Mouse (Mus musculus) adrenal gland, postnatal 0 days (tissue): ENCODE data around the gene Dtx3. TPM values are rescaled to one million over a fixed set of nuclear protein-coding genes. Genes with fewer than 3 reads are reported as not detected.

Experiments used
- polyA plus RNA-seq: library from polyadenylated mRNA; unstranded; fragments of >200 nt; fragmentation: Nextera tagmentation; extraction: Ambion mirVana; gene quantifications from 2 replicates; pipeline ENCODE4 v1.2.1, GENCODE M21; 2015

The Dtx3 gene
- polyA plus RNA-seq = 71.2 and 89.3 TPM in 2 replicates

GRCm38 (mm10) chr10:127195328-127196129 lies at the start of gene Dtx3:
Gene Dtx3 (minus strand): TSS chr10:127195728.

GRCm38 (mm10) chr10:127211414-127211854 lies 15.9 kb upstream of the Dtx3 start, which contains the start of gene Pip4k2c:
Gene Pip4k2c (minus strand): TSS chr10:127211585.

GRCm38 (mm10) chr10:127189651-127190381 lies 5.7 kb downstream of the Dtx3 start, which contains the start of gene Arhgef25:
Gene Arhgef25 (minus strand): TSS chr10:127190083.

GRCm38 (mm10) chr10:127179871-127180694 lies 15.4 kb downstream of the Dtx3 start, which contains the start of gene Slc26a10:
Gene Slc26a10 (minus strand): TSS chr10:127180645.

GRCm38 (mm10) chr10:127164631-127165353 lies 30.7 kb downstream of the Dtx3 start, which contains the start of gene B4galnt1:
Gene B4galnt1 (plus strand): TSS chr10:127165225.

Other genes with a start within 250 kb of the Dtx3 start
- gene Ctdsp2, start 217.0 kb downstream of the Dtx3 start, polyA plus RNA-seq = 47.7 and 54.5 TPM in 2 replicates
- gene Avil, start 195.0 kb downstream of the Dtx3 start, polyA plus RNA-seq = 0.22 and 0.69 TPM in 2 replicates
- 48.6 and 93.0 TPM in 2 replicates for gene Tsfm, start 164.9 kb downstream of the Dtx3 start, polyA plus RNA-seq
- gene Mettl1, start 154.3 kb downstream of the Dtx3 start, polyA plus RNA-seq = 21.1 and 31.5 TPM in 2 replicates
- 0.05 and 0.15 TPM in 2 replicates for gene Eef1akmt3, start 154.2 kb downstream of the Dtx3 start, polyA plus RNA-seq
- gene Cyp27b1, start 147.5 kb downstream of the Dtx3 start, polyA plus RNA-seq = 0.25 and 0.30 TPM in 2 replicates
- gene March9, start 135.5 kb downstream of the Dtx3 start, polyA plus RNA-seq = 0.98 and 1.1 TPM in 2 replicates
- 454 and 569 TPM in 2 replicates for gene Cdk4, start 132.2 kb downstream of the Dtx3 start, polyA plus RNA-seq
- gene Tspan31, start 125.5 kb downstream of the Dtx3 start, polyA plus RNA-seq = 127 and 168 TPM in 2 replicates
- gene Agap2, start 120.4 kb downstream of the Dtx3 start, polyA plus RNA-seq = 0.20 and 0.39 TPM in 2 replicates
- gene Os9, start 74.6 kb downstream of the Dtx3 start, polyA plus RNA-seq = 70.0 and 115 TPM in 2 replicates
- 8.3 and 11.5 TPM in 2 replicates for gene B4galnt1, start 30.5 kb downstream of the Dtx3 start, polyA plus RNA-seq
- gene Slc26a10, start 15.1 kb downstream of the Dtx3 start, polyA plus RNA-seq = 0.77 and 1.5 TPM in 2 replicates
- 26.9 and 37.1 TPM in 2 replicates for gene Arhgef25, start 5.6 kb downstream of the Dtx3 start, polyA plus RNA-seq
- gene Pip4k2c, start 15.9 kb upstream of the Dtx3 start, polyA plus RNA-seq = 20.1 and 31.2 TPM in 2 replicates
- 9.4 and 28.5 TPM in 2 replicates for gene Kif5a, start 67.6 kb upstream of the Dtx3 start, polyA plus RNA-seq
- gene Dctn2, start 70.6 kb upstream of the Dtx3 start, polyA plus RNA-seq = 179 and 189 TPM in 2 replicates
- 8.1 and 10.8 TPM in 2 replicates for gene Mbd6, start 93.3 kb upstream of the Dtx3 start, polyA plus RNA-seq
- 74.6 and 97.2 TPM in 2 replicates for gene Mars, start 116.1 kb upstream of the Dtx3 start, polyA plus RNA-seq
- gene Arhgap9, start 126.2 kb upstream of the Dtx3 start, polyA plus RNA-seq = 4.9 and 5.0 TPM in 2 replicates
- gene Gli1, start 146.2 kb upstream of the Dtx3 start, polyA plus RNA-seq = 2.6 and 3.4 TPM in 2 replicates
- gene Inhbe, start 158.7 kb upstream of the Dtx3 start, polyA plus RNA-seq = 1.4 and 1.7 TPM in 2 replicates
- gene Inhbc, start 174.7 kb upstream of the Dtx3 start, polyA plus RNA-seq = 0.46 and 0.61 TPM in 2 replicates
- 29.8 and 36.2 TPM in 2 replicates for gene R3hdm2, start 184.6 kb upstream of the Dtx3 start, polyA plus RNA-seq